Mouse (Mus musculus) forelimb bud, embryonic 11.5 days (tissue): ENCODE results near the gene Tbc1d17.
A peak's percentile ranks its signal among the peaks of the same experiment; 100 is the strongest.

ENCODE experiments used
- DNase-seq: peaks from one replicate; pipeline ENCODE4 v3.0.0-alpha.2; 2012; ENCODE audit warnings: low read depth, low spot score

Tbc1d17 gene

DNA sequence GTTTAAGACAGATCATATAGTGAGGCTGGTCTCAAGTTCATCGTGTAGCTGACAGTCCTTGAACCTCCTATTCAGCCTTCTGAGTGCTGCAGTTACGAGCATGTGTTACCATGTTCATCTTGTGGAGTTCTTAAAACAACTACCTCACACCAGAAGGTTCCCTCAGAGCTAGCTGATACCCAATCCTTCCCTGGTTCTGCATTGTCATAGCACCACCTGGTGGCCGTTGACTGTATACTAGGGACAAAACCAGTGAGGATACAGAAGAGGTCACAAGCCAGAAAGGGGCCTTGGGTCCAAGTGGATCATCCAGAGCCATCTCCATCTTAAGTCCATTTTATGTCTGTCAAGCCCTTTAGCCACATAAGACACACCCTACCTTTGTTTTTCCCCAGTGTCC, 24.0 kb downstream of the Tbc1d17 start:
- DNase-seq, result peak; percentile 73

DNA sequence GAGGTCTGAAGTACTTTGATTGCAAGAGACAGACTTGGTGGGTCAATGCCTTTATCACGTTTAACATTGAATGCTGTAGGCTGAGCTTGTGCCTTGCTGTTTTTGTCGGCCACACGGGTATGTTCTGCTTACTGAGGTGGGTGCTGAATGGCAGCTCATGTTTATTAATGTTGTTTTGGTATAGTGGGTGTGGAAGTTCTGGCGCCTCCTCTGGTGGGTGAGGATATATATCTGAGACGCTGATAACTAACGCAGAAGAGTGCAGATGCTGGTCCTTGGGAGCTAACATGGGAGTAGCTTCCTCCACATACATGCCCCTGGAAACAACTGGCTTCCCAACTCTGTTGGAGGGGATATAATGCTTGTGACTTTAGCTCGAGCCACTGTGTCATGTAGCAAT, 25.5 kb downstream of the Tbc1d17 start:
- no peak for DNase-seq

DNA sequence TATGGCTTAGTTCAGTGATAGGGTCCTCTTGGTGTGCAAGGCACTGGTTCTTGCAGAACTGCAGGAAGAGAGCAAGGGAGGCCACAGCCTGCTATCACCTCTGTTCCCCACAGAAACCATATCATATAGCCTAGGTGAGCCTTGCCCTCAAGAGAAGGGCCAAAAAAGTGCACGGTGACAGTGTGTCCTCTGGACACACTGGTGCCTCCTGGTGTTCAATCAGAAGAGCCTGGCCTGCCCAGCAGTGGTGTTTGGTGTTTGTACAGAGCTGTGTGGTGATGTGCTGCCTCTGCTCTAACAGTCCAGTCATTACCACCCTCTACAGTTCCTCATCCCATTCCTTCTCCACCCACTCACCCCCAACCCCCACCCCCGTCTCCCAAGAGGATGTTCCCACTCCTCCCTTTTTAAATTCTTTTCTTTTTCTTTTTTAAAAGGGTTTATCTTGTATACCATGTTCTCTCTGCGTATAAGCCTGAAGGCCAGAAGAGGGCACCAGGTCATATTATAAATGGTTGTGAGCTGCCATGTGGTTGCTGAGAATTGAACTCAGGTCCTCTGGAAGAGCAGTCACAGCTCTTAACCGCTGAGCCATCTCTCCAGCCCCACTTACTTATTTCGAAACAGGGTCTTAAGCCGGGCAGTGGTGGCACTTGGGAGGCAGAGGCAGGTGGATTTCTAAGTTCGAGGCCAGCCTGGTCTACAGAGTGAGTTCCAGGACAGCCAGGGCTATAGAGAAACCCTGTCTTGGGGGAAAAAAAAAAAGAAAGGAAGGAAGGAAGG, 27.0 kb downstream of the Tbc1d17 start:
- no peak for DNase-seq

DNA sequence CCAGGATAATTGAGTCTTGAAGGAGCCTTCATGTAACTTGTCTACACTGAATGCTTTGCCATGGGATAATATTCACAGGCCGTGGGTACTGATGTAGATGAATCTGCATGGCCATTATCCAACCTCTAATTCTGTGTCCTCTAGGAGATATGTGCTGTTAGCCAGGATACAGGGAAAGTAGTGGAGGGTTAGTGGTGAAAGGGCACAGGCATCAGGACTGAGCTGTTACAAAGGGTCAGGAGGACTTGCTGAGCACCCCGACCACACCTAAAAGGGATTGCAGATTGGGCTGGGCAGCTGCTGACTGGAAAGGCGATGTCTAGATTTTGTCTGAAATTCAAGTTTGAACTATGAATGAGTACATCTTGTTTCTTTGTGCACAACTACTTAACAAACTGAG, 28.4 kb downstream of the Tbc1d17 start:
- DNase-seq, result no peak

DNA sequence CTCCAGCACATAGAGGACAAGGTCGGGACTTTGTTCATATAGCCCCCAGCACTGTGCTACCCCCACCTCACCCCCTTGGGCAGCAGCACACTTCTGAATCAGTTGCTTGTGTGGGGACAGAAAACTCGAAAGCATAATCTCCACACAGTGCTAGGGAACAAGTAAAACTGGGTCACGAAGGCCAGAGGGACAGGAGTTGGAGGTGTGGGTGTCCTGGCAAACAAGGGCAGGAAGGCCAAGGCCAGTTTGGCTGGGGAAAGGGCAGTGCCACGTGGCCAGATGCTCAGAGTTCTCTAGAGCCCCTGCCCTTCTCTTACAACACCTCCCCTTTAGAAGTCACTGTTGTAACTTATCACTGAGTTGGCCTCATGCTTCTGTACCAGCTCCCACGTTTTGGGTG, 29.0 kb downstream of the Tbc1d17 start:
- no peak for DNase-seq

DNA sequence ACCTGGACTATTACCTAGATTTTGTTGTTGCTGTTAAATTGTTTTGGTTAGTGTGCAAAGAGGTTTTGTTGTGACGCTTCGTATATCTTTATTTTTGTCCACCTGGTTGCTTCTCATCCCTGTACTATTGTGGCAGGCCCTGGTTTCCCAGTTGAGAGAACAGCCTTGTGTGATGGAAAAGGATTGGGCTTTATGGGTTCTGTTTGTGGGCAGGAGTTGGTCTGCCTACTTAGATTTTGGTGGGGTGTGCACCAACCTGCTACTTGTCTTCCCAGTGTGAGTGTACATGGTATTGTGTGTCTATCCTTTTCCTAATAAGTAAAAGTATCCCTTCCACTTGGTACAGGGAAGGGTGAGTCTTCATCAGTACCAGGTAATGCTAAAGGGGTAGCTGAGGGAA, 29.5 kb downstream of the Tbc1d17 start:
- no peak for DNase-seq

DNA sequence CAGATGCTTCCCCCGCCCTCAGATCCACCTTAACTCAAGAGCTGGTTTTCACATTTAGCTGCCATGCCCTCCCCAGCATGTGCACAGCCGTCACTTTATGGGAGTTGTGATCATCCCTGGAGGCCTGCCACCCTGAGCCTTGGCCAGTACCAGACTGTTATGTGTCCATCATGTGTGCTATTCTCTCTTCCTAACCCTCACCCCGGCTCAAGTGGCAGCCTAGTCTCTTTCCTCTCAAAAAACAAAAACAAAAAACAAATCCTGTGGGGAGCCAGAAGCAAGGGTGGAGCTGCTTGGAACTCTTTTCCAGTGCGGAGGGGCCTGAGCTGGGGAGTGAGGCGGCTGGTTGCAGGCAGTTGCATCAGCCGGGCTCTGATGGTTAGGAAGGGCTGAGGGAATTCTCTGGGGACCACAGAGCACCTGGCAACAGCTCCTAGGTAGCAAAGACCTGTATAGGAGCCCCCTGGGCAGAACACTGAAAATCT, 30.1 kb downstream of the Tbc1d17 start:
- DNase-seq, result no peak

DNA sequence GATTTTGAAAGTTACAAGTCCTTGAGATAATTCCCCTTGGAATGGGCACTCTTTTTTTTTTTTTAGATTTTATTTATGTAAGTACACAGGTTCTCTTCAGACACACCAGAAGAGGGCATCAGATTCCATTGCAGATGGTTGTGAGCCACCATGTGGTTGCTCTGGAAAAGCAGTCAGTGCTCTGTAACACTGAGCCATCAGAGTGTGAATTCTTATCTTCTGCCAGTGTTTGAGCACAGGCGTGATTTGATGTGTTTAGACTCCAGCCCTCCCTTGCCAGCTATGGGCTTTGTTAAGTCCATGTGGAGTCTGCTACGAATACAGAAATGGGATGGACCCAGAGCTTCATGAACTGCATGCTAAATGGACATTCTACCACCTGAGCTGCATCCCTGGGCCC, 30.7 kb downstream of the Tbc1d17 start:
- no peak for DNase-seq

DNA sequence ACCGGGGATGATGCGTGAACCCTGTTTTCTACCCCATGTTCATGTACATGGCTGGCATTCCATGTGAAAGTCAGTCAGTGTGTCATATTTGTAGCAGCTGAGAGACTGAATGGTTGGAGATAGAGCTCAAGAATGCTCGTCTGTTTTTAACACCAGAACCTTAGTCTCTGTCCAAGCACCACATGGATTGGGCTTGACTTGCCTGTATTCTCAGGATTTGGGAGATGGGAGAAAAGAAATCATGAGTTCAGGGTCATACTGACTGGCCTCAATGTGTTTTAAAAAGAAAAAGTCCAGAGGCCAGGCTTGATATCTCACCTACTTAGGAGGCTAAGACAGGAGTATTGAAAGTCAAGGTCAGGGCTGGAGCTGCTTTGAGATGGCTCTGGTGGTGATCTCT, 31.4 kb downstream of the Tbc1d17 start:
- DNase-seq, result no peak

DNA sequence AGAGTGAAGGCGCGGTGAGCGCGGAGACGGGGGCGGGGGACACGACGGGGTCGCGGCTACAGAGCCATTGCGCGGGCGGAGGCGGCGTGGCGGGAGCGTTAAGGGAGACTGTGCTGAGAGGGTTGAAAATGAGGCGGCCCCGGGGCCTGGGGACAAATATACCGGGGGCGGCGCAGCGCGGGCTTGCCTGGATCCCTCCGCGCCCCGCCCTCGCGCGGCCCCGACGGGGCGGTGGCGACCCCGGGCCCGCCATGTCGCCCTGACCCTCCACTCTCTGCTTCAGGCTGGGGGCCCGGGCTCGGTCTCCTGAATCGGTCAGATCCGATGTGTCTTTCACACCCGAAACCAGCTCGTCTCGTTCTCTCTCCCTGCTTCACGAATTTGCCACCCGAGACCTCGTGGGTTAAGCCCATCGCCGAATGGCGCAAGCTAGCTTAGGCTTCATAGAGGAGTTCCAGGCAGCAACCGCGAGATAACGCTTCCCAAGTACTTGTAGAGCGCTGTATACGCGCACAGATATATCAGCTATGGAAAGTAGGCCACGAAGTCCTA, 32.3 kb downstream of the Tbc1d17 start, which contains the start of gene Atf5:
Gene Atf5 (minus strand): TSS at position 189 of the 552 bp plus-strand sequence.
- DNase-seq, result peak; percentile 46

DNA sequence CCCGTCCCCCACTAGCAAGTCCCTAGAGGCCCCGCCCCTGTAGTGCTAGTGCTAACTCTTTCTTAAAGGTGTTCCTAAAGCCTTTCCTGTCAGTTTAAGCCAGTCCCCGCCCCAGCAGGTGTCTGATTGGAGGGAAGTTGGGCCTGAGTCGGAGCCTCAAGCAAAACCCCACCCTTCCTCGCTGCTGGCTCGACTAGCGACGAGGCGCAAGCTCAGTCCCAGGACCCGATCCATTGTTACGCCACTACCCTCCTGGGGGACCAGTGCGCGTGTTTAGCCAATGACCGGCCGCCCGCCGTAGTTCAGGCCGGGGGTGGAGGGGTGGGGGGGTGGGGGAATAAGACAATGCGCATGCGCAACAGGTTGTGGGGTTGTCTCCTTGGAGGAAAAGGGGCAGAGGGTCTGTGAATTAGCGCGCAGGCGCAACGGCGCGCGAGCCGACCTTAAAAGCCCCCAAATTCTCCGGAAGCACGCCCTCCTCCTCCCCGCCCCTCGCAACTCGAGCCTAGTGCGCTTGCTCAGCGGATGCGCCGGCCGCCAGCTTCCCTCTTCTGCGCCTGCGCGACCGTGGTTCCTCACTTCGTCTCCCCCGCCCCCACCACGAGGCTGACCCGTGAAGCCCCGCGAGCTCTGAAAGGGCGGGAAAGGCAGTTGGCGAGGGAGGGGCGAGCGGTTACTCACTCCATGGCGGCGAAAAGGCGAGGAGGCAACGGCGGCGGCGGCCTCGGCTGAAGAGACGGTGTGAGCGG, 33.0 kb downstream of the Tbc1d17 start, which contains the start of the genes Nup62 and Il4i1:
Gene Nup62 (plus strand): TSS at position 368 of the 749 bp plus-strand sequence.
Gene Il4i1 (plus strand): TSS at position 667 of the 749 bp plus-strand sequence.
- DNase-seq, result peak; percentile 100

DNA sequence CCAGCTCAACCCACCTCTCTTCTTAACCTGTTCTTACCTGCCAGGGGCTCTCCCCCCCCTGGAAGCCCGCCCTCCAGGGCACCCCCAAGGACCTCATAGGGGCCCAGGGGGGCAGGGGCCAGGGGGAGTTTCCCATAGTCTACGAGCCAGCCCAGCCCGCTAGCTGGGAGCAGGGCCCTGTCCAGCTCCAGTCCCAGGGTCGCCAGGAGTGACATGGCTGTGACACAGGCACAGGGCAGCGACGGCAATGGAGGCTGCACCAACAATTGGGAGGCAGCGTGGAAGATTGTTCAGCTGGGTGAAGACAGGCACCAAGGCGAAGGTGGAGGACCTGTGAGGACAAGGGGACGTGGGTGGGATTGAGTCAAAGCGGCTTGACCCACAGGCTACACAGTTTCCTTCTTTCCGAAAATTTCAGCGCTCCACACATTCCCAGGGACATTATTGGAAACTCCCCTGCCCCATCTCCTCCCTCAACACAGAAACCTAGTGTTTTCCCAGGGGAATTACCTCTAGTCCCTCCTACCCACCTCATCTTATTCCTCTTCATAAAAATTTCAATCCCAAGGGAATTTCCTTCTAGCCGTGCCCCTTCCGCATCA, 33.8 kb downstream of the Tbc1d17 start:
- no peak for DNase-seq

DNA sequence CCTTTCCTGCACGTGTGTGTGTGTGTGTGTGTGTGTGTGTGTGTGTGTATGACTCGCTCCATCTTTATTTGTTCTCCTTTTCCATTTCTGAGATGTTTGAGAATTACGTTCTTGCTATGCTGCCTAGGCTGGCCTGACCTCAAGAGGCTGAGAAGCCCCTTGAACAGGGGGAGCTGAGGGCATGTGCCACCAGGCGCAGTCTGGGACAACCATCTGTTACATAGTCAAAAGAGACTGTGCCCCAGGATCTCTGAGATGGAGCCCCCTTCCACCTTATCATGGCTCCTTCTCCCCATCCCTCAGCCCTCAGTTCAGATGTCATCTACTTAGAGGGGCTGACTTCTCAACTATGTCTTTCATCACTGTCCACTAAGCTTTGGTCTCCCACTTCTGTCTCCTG, 34.5 kb downstream of the Tbc1d17 start:
- DNase-seq, result no peak

DNA sequence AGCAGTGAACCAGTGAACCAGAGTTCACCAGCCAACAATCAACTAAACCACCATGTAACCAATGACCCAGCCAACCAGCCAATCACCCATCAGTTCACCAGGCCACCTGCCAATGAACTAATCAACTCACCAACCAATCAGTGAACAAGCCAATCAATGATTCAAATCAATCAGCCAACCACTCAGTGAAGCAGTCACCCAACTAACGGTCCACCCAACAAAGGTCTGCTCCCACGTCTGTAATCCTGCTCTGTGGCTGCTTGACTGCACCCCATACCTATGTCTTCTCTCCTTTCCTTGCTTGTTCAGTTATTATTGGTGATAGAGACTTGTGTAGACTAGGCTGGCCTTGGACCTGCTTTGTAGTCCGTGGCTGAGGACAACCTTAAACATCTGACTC, 34.9 kb downstream of the Tbc1d17 start:
- DNase-seq, result no peak

DNA sequence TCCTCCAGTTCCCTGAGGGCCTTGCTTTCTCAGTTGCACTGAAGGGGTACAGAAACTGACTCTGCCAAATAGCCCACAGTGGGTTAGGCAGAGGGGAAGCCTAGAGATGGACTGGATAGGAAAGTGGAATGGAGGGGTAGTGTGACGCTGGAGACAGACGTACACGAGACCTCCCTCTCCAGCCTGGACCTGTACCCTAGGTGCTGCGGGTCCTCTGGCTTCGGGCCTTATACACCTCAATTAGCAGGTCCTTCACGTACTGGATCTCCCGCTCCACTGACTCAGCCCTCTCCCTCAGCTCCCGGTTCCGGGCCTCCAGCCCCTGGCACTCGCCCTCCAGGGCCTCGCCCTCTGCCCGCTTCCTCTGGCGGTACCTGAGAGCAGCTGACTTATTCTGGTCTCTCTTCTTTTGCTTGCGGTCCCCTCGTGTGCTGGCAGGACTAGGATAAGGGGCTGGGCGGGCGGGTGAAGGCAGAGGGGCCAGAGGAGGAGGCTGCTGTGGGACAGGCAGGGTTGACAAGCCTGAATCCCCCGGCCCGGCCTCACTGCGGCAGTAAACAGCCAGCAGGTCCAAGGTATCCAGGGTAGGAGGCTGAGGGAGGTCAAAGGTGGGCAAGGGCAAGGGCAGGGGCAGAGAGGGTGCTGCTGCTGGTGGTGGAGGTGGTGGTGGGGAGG, 36.1 kb downstream of the Tbc1d17 start:
- DNase-seq, result no peak

DNA sequence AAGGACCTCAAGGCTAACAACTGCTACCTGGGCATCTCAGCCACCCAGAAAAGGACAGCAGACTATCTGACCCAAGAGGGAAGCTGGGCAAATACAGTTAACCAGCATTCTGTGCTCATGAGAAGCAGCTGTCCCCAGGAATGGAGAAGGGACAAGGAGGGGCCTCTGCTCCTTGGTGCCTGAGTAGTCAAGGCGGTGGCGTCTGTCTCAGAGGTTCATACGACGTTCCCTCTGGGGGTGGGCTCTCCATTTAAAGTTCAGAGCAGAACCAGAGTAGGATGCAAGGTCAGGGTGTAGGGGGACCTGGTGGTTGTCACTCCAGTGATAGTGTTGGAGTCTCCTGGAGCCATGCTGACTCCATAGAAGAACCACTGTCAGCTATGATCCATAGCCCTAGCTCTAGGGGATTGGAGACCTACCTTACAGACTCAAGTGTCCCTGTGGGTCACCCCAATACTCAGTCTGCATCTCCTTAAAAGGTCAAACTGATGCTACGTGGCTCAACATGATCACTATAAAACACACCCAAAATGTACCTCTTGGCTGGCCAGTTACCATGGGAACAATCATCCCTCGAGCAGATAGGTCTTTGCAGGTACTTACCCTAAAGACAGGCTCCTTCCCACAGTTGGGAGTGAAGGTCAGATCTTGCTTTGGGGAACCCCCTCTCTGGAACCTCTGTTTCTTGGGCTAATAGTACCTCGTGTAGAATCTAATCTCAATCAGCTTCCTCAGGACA, 37.9 kb downstream of the Tbc1d17 start:
- DNase-seq, result no peak

DNA sequence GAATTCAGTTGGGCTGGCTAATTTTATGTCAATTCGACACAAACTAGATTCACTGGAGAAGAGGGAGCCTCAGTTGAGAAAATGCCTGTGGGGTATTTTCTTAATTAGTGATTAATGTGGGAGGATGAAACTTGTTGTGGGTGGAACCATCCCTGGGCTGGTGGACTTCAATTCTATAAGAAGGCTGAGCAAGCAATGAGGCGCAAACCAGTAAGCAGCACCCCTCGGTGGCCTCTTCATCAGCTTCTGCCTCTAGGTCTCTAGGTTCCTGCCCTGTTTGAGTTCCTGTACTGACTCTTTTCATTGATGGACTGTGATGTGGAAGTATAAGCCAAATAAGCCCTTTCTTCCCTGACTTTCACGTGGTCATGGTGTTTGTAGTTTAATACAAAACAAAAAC, 38.5 kb downstream of the Tbc1d17 start:
- DNase-seq, result no peak

DNA sequence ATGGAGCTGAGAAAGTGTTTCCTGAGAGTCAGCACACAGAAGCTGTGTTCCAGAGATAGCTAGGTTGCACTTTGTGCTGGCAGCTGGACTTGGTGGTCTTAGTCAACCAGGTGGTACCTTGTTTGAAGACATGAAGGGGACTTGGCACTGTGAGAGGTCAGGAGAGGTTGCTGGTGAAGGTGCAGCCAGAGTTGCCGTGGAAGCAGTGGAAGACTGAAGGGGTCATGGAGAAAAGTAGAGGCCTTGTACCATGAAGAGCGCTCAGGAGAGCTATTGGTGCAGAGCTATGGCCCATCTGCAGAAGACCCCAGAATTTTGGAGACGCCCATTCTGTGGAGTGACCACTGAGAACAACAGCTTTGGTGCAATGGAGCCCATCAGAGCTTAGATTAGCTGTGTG, 39.4 kb downstream of the Tbc1d17 start:
- no peak for DNase-seq

DNA sequence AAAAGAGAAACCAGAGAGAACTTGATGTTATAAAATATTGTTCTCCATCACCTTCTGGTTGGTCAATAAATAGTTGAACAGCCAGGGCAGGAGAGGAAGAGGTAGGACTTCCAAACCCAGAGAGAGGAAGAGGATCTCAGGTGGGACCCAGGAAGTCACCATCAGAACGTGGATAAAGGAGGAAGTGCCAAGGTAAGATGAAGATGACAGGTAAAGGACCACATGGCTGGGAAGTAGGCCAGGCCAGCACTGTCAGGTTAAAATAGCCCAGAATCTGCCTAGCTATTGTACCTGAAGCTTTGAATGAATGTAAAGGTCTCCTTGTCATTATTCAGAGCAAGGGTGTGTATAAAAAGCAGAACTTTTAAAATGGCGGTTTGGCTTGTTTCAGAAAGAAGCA, 40.0 kb downstream of the Tbc1d17 start:
- DNase-seq, result no peak

DNA sequence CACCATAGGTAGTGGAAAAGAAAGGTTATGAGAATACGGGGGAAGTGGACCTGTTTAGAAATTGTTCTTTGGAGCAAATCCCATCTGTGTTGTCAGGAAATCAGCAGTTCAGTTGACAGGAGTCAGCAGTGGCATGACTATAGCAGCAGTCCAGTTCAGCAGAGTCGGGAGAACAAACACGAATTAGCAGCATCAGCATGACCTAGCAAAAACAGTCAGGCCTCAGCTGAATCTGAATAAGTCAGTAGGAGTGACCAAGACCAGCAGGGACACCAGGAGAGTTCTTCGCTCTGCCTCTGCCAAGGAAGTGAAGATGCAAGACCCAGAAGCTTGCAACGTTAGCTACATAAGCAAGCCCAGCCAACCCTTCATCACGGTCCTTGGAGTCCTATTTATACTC, 56.1 kb downstream of the Tbc1d17 start:
- no peak for DNase-seq

DNA sequence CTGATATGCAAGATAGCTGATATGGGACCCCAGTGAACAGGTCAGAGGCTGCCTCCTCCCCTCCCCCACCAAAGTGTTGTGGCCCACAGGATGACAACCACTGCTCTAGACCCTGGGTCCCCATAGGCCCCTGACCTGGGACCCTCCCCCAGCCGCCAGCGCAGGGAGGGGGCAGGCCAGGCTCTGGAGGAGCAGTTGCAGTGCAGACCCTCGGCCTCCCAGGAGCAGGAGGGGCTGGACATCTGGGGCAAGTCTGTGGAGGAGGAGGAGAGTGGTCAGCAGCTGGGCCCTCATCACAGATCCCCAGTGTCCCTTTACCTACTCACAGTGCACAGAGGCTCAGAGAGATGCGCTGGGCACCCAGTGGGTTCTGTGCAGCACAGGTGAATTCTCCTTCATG, 58.8 kb downstream of the Tbc1d17 start:
- no peak for DNase-seq
